Mouse (Mus musculus) heart, postnatal 36 days (tissue): ENCODE results near the gene Abcd1. TPM values are rescaled to one million over a fixed set of nuclear protein-coding genes. Genes with fewer than 3 reads are reported as not detected.
"Not testable (repeated sequence)": the region's sequence is repeated elsewhere in the genome, so short reads cannot be mapped to it uniquely, and the experiment has no call there.

Experiments used
- DNase-seq, 2 experiments: peaks; one replicate each; pipeline ENCODE4 v3.0.0; 2021 to 2022
- intact Hi-C: fragments of 180-260 bp; cut with DNase I; formaldehyde crosslinking; loops from one replicate; pipeline ENCODE4 v1.15.1; 2025
- total RNA-seq, 2 experiments: library from RNA; stranded (reverse); gene quantifications; 2 replicates each; pipeline ENCODE4 v1.2.3; 2021

The Abcd1 gene
- total RNA-seq, 2 experiments from 2014 or later, result 29.6 to 33.6 TPM

DNA sequence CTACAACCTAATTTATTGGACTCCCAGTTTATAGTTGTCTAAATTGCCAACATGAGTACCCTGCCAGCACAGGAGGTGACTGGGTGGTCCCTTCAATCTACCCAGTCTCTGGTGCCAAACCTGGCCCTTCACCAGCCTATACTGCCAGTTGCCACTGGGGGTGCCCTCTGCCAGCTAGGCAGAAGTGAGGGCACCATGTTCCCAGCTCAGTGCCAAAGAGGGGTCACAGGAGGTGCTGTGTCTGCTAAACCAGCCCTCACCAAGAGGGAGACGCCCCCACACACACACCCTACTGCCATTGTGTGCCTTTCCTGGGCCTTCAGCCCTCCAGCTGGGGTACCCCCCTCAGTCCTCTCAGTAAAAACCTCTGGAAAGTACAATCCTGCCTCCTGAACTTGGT, 21.8 kb downstream of the Abcd1 start:
- DNase-seq, result no peak
- intact Hi-C loops, result no loop called here

DNA sequence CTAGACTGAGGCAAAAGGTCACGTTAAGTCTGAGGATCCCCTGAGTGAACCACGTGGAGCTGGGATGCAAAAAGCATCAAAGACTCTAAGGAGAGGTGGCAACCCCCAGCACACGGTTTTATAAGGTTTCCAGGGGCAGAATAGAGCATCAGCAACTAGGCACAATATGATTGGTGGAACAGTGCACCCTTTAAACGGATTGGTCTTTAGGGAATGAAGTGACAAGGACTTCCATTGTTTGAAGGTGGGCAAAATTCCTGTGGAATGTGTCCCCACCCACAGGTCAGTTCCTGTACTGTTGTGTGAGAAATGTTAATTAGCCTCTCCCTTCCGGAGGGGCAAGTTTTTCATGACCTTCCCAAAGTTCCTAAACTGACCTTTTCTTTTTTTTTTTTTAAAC, 22.8 kb downstream of the Abcd1 start:
- DNase-seq, result no peak
- intact Hi-C loops, result no loop called here

DNA sequence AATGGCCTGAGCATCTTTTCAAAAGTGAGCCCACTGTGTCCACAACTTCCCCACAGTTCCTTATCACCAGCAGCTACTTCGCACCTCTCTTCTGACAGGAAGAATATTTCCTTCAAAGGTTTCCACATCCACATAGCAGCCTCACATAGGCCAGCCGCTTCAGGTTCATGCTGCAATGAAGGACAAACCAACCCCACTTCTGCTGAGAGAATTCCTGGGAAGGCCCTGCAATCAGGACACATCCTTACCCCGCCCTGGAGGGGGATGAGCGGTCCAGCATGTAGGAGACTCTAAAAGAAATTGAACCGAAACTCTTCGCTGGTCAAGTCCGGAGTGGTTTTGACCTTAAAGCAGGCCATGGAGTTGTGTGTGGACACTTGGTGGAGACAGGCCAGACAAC, 23.4 kb downstream of the Abcd1 start:
- intact Hi-C loops, DNase-seq: not testable (repeated sequence)

DNA sequence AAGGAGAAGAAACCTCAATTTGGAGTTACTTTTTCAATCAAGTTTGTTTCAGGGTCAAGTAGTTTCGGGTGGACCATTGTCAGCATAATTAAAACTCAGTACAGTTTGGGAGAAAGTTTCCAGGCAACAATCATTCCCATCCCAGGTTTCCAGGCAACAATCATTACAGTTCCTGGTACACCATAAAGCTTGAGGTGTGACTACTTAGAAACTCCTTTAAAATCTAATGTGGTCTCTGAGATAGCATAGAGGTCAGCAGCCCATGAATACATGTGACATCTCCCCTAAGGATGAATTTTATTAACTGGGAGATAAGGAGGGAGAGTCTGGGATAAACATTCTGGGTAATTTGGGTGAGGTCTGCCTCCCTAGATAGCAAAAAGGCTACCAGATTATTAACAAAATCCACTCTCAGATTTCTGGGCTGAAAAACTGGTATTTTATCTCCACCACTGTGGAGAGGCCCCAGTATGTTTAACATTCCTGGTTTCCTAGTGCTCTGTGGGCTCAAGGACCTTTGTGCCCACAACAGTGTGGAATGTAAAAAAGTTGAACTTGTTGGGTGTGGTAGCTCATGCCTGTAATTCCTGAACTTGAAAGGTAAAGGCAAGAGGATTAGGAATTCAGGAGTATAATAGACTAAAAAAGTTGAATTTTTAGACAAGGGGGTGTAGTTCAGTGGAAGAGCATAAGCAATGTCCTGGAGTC, 28.5 kb downstream of the Abcd1 start:
- intact Hi-C loops, result no loop called here
- DNase-seq, result no peak

DNA sequence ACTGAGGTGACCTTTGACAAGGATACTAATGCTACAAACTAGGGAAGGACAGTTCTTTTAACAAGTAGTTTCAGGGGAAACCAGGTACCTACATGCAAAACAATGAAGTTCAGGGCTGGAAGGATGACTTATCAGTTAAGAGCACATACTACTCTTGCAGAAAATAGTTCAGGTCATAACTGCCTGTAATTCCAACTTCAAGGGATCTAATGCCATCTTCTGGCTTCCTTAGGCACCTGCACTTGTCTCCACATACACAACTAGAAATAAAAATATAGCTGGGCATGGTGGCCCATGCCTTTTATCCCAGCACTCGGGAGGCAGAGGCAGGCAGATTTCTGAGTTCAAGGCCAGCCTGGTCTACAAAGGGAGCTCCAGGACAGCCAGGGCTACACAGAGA, 32.6 kb downstream of the Abcd1 start:
- intact Hi-C loops, result no loop called here
- DNase-seq, result no peak

DNA sequence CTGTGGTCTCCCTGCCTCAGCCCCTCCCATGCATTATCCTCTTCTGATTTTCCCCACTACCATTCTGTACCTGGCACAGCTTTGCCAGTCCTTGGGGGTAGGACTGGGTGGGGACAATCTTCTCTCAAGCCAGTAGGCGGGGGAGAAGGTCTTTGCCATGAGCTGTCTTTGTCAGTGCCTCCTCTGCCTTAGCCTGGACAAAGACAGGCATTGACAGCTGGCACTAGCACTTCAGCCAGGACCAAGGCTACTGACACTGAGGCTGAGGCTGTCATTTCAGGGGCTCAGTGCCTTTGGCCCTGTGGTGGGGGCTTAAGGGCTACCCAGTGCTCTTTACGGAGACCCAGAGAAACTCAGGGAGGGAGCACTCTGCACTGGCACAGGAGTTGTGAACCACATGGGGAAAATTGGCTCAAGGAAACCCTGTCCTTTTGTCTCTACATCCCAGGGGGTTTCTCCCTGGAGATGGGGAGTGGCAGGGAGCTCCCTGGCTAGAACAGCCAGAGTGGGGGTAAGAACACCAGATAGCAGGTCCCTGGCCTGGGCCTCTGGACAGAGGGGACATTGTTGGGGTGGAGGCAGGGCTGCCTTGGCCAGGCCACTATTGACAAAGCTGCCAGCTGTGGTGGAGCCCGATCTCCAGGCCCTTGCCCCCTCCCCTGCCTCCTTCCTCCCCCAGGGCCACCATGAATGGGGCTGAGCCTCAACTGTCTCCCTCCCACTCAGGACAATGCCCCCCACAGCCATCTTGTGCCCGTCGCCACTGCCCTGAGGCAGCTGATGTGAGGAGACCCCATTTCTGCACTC, 40.1 kb downstream of the Abcd1 start, which contains the start of gene Plxnb3:
Gene Plxnb3, plus strand, starts transcription at position 757 of the 807 bp plus-strand sequence.
- intact Hi-C loops, result no loop called here
- DNase-seq, result no peak

DNA sequence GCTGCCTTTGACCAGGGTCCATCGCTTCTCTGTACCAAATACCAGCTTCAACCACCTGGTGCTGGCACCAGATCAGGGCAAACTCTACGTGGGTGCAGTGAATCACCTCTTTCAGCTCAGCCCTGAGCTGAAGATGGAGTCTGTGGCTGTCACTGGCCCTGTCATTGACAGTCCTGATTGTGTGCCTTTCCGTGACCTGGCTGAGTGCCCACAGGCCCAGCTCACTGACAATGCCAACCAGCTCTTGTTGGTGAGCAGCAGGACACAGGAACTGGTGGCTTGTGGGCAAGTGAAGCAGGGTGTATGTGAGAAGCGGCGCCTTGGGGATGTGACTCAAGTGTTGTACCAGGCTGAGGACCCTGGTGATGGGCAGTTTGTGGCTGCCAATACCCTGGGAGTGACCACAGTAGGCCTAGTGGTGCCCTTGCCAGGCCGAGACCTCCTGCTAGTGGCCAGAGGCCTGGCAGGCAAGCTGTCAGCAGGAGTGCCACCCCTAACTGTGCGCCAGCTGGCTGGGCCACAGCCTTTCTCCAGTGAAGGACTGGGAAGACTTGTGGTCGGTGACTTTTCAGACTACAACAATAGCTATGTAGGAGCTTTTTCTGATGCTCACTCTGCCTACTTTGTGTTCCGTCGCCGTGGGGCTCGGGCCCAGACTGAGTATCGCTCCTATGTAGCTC, 42.4 kb downstream of the Abcd1 start:
- intact Hi-C loops, result no loop called here
- DNase-seq, result no peak

DNA sequence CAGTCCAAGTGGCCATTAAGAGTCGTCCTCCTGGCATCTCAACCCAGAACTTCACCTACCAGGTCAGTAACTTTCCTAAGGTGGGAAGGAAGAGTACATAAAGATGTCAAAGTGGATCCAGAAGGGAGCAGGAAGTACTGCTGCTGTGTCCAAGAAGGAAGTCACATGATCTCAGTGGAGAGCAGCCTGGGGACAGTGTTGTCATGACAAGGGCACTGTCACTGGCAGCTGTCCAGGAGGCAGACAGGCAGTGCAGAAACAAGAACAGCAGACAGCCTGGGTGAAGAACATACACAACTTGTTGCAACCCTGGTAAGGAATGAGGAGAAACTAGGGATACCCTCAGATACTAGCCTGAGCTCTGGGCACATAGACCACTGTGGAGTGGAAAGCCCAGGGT, 48.9 kb downstream of the Abcd1 start:
- intact Hi-C loops, result no loop called here
- peak; percentile 49 to 54 for DNase-seq

DNA sequence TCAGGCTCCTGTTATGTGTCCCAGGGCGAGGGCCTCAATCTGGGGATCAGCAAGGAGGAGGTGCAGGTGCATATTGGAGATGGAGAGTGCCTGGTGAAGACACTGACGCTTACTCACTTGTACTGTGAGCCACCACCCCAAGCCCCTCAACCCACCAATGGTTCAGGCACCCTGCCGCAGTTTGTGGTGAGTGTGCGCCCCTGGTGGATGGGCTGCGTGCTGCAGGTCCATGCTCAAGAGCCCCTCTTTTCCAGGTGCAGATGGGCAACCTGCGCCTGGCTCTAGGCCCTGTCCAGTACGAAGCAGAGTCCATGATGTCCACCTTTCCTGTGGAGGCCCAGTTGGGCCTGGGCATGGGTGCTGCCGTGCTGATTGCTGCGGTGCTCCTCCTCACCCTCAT, 50.9 kb downstream of the Abcd1 start:
- intact Hi-C loops, result no loop called here

DNA sequence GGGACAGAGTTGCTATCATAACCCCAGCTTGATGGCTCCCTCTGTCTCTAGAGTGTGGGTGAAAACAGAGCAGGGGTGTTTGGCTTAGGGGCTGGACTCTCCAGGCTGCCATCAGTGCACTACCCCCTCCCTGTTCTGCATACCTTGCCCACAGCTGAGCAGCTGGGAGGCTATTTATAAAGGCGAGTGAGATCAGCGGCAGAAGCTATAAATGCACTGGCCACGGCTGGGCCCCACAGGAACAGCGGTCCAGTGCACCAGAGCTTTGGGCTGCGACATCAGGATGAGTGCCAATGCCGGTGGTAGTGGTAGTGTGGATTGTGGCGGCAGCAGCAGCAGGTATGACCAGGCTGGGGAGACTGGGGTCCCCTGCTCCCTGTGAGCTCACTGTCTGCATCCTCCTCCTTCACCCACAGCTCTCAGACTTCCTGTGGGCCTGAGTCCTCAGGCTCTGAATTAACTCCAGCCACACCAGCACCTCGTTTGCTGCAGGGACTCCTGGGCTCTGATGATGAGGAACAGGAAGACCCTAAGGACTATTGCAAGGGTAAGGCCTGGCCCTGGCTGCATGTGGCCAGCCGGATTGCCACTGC, 57.9 kb downstream of the Abcd1 start, which contains the start of gene Srpk3:
Gene Srpk3, plus strand, starts transcription at position 238 of the 593 bp plus-strand sequence.
- intact Hi-C loops, result no loop called here
- DNase-seq, result peak; percentile 17 to 45

More for the DNA sequence above, 50.9 kb downstream of the Abcd1 start:
- DNase-seq, result no peak

DNA sequence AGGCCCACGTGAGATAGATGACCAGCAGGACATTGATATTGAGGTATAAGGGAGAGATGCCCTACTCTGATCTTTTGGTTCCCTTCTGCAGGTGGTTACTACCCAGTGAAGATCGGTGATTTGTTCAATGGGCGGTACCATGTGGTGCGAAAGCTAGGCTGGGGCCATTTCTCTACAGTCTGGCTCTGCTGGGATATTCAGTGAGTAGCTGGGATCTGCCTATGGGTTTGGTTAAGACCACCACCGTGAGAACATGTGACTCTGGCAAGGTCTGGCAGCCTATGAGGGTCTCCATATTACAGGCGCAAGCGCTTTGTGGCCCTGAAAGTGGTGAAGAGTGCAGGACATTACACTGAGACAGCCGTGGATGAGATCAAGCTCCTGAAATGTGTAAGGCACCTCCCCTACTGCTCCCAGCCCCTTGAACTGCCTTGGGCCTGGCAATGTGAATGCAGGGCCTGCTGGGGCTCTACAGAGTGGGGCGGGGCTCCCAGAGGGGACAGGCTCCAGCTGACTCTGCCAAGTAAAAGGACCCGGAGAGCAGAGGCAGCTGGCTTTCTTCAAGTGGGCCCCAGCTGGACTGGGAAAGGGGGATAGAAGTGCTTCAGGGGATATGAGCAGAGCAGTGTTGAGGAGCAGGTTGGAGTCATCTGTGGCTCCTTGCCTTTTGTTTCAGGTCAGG, 58.5 kb downstream of the Abcd1 start:
- intact Hi-C loops, result no loop called here
- DNase-seq, result peak in 1 of 2 experiments; percentile 17

DNA sequence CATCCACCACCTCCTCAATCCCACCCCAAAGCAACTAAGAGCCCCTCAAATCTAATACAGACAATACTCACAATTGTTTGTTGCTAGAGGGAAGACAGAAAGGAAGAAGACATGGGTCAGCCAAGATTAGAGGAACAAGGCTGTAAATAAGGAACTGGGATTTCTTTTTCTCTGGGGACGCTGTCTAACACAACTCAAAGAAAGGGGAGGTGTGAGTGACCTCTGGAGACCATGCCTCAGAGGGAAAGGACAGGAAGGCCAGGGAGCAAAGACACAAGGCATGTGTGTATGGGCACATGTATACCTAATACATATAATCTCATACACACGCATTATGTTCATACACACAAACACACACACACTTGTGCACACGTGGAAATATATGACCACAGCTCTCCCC, 65.8 kb downstream of the Abcd1 start:
- intact Hi-C loops, result loop anchor here (10.0 kb wide), 1 partner anchor 303 kb away; no protein-coding TSS in a partner anchor
- DNase-seq, result no peak

DNA sequence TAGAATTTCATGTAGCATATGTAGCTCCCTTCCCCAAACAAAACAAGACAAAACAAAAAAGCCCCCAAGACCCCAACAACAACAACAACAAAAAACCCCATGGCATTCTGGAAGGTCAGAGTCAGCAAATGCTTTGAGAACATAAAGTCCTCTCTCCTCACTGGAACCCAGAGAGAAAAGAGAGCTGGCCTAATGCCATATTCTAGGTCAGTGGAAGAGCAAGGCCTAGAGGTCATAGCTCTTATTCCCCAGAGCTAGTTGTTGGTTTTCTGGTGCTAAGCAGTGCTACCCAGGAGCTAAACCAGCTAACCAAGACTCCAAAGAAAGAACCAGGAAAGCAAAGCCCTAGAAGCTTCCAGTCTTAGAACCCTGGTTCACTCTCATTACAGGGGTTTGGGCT, 69.3 kb downstream of the Abcd1 start:
- DNase-seq, result no peak
- intact Hi-C loops, result loop anchor here (5.0 to 10.0 kb wide), 3 partner anchors 132 to 558 kb away; partner anchors contain the start of gene F8a

DNA sequence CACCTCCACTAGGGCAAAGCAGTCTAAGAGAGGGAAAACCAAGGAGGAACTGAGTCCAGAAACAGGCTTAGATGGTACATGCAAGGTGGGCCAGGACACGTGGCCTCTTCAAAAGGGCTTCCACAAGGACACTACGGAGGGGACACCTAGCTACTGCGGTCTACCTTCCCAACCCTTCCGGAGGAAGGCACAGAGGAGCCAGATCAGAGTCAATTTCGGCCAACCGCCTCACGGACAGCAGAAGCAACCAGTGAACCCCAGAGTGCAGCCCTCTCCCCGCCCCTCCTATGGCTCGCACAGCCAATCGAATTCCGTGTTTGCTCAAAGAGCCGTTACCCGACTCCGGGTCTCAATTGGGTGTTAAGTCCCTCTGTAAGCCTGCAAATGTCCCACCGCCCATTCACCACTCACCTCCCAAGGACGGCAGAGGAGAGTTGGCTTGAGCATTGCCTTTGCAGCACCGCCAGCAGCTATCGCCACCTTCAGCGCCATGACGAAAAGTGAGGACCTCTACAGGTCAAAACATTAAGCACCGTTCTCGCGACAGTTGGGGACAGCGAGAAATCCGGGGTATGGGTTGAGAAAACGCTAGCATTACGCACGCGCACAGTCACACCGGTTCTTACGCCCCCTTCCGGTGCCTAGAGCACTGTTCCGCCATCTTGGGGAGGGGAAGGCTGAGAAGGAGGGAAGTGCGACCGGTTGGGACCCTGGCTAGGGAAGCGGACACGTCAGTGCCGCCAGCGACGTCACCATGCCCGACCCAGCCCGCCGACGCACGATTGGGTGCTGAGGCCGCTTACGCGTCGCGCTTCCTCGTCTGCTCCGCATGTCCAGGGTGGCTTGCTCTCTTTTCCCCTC, 70.2 kb downstream of the Abcd1 start, which contains the start of the genes Idh3g and Ssr4:
Gene Idh3g, minus strand, starts transcription at position 534 of the 861 bp plus-strand sequence.
Gene Ssr4, plus strand, starts transcription at position 665 of the 861 bp plus-strand sequence.
- intact Hi-C loops, result loop anchor here (5.0 to 10.0 kb wide), 3 partner anchors 131 to 559 kb away; partner anchors contain the start of gene F8a
- peak; percentile 89 to 93 for DNase-seq

DNA sequence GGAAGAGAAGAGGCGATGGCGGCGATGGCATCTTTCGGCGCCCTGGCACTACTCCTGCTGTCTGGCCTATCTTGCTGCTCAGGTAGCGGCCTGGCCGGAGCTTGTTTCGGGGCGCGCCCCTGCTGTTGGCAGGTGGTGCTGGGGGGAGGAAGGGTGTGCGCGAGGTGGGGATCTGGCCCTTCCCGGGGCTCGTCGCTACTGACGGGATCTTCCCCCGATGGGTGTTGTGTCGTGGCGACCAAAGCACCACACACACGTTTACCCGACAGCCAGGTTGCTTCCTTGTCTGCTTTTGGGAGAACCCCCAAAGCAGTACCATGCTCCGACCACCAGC, 70.8 kb downstream of the Abcd1 start:
- intact Hi-C loops, result loop anchor here (5.0 to 10.0 kb wide), 3 partner anchors 130 to 560 kb away; partner anchors contain the start of gene F8a
- DNase-seq, result no peak
